Mouse (Mus musculus): Measurements from ENCODE around the gene Il1a.

Il1a gene

DNA sequence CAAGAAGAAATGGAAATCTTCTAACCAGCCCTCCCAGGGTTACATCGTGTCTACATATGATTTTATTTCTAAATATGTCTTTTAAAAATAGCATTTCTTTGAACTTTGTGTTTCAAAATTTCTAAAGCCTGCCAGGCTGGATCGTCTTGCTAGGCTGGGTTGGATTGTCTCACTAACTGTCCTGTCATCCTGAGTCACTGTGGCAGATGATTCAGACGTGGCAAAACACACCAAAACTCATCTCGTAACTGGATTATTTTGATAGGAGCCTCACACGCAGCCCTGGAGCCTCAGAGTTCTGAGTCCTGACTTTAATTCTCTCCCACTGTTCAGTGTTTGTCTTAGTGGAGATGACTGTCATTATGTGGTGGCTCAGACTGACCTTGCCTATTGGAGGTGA, 46.7 kb downstream of the Il1a start:
- DNase-seq (ENCODE audit: low spot score) = no peak

DNA sequence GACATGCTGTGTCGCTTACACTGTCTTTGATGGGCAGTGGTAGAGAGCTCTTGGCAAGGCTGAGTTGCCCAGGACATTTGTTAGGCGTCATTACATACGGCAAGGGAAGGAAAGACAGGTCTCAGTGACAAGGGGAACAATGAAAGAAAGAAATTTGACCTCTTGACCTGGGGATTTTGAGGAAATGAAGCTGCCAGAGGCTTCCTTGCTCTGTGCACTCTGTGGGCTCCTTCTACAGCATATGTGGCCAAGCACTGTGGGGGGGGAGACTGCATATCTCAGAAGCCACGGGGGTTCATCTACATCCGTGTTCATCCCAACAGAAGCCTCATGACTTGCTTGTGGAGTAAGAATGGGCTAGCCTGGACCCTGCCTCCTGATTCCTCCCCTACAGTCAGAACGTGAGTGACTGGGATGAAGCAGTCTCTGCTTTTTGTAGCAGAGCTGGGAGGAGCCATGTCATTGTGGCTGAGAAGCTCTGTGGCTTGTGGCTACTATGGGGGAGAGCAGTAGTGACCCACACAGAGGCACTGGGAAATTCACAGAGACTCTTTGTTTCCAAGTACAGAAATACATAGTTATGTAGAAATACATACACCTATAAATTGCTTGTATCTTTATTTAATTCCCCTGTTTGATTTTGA, 48.5 kb downstream of the Il1a start:
- no peak for DNase-seq (ENCODE audit: low spot score)

DNA sequence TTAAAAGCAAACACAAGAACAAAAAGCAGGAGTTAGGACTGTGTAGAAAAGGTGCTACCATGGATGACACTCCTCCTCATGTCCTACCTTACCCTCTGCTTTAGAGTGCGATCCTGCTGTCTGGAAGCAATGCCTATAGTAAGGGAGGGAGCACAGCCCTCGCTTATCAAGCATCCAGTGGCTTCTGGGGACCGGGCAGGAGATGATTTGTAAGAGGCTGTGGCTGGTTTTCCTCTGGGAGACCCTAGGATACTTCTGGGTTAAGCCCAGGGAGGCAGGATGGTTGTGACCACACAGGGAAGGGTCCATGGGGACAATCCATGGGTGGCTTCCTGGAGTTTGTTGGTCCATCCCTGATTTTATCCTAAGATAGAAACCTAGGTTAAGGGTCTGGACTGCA, 49.1 kb downstream of the Il1a start:
- no peak for DNase-seq (ENCODE audit: low spot score)

DNA sequence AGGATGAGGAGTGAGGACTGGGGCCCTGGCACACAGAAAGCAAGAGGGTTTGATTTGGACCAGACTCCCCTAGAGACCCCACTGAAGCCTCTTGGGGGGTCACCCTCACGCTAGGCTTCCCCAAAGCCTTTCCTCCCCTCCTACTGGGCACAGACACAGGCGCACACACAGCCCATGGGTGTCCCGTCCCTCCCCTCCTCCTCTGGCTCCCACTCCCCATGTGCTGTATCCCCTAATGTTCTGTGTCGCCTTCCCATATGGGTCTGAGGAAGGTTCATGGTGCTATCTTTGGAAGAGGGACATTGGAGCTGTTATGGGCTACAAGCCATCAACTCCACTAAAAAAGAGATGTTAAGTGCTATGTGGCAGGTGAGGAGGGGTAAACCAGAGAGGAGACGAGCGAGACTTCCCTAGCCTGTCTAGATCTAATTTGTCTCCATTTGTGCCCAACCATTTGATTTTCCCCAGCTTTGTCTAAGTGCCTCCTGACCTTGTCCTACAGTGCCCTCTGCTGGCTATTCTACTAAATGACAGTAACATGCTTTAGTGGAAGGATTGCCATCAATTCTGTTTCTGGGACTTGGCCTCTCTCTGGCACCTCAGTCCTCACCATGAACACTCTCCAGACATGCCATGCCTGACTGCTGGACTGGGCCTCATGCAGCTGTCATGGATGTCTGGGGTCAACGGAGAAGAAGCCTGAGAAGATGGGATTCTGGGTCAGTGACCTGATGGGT, 51.1 kb downstream of the Il1a start:
- peak; percentile 65 for DNase-seq (ENCODE audit: low spot score)

DNA sequence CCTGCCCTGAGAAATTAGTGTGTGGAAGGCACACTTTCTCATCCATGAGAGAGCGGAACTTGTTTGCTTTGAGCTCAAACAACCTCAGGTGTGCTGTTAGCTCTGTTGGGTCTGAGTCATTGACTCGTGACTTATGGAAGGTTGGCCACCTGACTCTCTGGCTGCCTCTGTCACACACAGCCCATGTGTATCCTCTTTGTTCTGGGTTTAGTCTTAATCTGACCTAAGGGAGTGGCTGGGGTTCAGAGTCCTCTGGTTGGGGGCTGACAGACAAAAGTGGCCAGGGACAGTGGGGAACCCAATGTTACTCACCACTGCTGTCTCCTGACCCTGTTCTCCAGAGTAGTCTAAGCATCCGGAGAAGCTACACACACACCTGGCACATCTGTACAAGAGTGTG, 51.7 kb downstream of the Il1a start:
- DNase-seq (ENCODE audit: low spot score) = no peak

DNA sequence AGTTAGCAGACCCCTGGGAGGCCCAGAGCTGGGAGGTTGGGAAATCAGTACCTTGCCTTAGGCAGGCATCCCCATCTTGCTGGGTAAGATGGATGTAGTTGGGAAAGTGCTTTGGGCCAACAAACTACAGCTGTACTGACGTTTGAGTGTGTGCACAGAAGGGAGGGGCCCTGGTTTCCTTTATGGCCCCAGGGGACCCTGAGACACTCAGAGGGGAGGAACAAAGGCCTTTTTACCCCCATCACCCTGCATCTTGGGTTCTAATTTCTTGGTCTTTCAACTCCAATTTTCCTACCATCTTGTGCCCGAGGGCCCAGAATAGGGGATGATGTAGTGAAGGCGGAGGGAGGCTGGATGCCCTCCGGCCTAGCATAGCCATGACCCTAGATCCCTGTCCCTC, 53.8 kb downstream of the Il1a start:
- no peak for DNase-seq (ENCODE audit: low spot score)

DNA sequence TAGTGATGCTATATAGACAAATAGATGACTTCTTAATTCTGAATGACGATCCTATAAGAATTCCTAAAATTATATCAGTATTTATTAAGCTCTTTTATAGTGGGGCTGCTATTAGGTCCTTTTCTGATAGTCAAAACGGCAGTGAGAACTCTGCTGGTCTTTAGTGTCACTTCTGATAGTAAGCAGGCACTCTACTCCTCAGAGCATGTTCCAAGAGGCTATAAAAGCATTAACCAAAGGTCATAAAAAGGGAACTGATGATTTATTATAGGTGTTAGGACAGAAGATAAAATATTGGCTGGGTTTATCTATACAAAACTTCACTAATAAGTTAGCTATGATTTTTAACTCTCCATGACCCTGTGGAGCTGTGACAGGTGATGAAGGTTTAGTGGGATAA, 55.7 kb downstream of the Il1a start:
- DNase-seq (ENCODE audit: low spot score) = no peak

DNA sequence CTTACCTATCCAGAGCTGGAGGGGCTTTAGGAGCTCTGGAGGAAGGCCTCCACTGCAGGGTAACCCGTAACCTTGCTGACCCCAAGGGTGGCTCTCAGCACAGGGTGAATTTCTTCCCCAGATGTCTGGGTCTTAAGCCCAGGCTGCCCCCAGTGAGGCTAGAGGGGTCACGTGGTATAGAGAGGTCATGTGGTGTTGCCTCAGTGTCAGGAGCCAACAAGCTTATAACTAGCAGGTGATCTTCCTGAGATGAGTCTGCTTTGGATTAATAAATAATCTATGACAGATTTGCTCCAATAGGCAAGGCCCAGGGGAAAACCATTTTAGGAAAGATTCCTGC, 56.2 kb downstream of the Il1a start:
- no peak for DNase-seq (ENCODE audit: low spot score)

DNA sequence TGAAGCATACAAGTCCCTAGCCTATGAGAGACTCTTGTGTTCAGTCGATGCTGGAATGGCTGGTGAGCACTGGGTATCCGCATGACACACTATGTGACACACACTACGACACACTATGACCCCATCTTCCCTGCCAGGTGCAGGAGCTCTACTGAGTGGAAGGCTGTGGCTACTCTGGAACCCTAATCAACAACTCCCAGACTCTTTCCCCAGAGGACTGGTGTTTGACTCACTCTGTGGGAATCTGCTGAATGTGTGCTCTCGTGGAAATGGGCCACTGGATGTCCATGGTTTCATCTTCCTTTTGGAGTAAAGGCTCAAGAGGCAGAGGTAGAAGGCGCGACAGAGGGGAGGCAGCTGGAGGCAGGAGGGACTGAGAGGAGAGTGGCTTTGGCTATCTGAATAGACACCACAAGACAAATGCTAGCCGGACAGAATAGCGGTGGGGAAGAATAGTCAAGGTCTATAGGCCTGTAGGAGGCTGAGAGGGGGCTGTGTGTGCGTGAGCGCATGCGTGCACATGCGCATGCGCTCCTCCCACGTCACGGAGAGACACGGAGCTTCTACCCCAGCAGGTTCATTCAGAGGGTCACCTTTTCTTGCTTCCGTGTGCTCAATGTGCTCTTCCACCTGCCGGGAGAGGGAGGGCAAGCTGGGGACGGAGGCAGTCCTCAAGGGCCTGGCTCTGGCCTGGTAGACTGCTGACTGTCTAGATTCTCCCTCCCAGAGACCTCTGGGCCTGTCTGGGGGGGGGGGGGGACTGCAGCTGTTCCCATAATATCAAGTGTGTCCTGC, 56.7 kb downstream of the Il1a start:
- no peak for DNase-seq (ENCODE audit: low spot score)
